Mouse (Mus musculus) lung, adult 2 months (tissue): ENCODE results near the gene Rfx2.

Experiments
- CTCF ChIP-seq: fragments of 200-500 bp; IDR thresholded peaks from 2 replicates; pipeline ENCODE4 v1.5.1; 2011; ENCODE audit warnings: mild to moderate bottlenecking, low read length, control low read depth; ENCODE audit not compliant: insufficient read depth
- POLR2A ChIP-seq: fragments of 200-500 bp; IDR thresholded peaks from 2 replicates; pipeline ENCODE4 v1.6.1; 2011; ENCODE audit warnings: low read depth, mild to moderate bottlenecking, control low read depth, low read length, borderline replicate concordance; ENCODE audit errors: extremely low read depth

DNA sequence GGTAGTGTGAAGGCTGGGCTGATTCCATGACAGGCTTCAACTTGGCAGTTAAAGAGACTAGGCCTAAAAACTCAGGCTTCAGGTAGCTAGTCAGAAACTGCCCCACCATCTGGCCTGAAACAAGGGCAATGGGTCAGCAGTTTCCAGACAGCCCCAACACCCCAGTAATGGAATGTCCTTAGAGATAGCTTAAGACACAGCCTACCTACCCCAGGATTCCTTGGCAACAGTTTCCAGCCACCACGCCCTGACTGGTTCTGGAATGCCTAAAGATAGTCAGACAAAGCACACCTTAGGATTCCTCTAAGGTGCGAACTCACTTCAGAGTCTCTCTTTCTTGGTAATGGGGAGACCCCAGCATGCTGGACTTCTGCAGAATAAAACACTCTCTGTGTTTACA lies 8.4 kb downstream of the Rfx2 start:
- TF ChIP-seq CTCF = no peak
- no peak for TF ChIP-seq POLR2A
